Mouse (Mus musculus): ENCODE measurements around the gene Ust. TPM values are rescaled to one million over a fixed set of nuclear protein-coding genes. Genes with fewer than 3 reads are reported as not detected.
A peak's percentile ranks its signal among the peaks of the same experiment; 100 is the strongest.

Gene Ust
- polyA plus RNA-seq, 1 experiment from 2014 or later, result 6.6 TPM

GRCm38 (mm10) chr10:8297214-8297613 lies 221.4 kb downstream of the Ust start:
- ATAC-seq (ENCODE audit: insufficient read depth, low FRiP score, low TSS enrichment), result no peak
- Histone ChIP-seq H3K27ac (ENCODE audit: low read depth, low read length) (no peak overlapping the region), H3K4me1 (ENCODE audit: control insufficient read depth, insufficient read depth, low read length) (no peaks in the 10 kb centered on the region), H3K27me3 (ENCODE audit: control insufficient read depth, insufficient read depth, low read length) (no peaks in the 10 kb centered on the region), H3K36me3 (ENCODE audit: control insufficient read depth, insufficient read depth, low read length) (no peaks in the 10 kb centered on the region), H3K9ac (ENCODE audit: low read length) (no peak overlapping the region), H3K4me3 (ENCODE audit: low read depth, low read length) (no peak overlapping the region), H3K9me3 (ENCODE audit: control insufficient read depth, low read length) (no peaks in the 10 kb centered on the region), H3K4me2 (ENCODE audit: low read depth) (no peak overlapping the region)
- 44% methylated on average over 2 of the region's 2 CpGs for WGBS
- DNase-seq (ENCODE audit: low spot score), result no peak

GRCm38 (mm10) chr10:8290661-8291060 lies 228.0 kb downstream of the Ust start:
- H3K27ac ChIP-seq (ENCODE audit: low read depth, low read length), result no peak overlapping the region
- H3K9ac ChIP-seq (ENCODE audit: low read length), result no peak overlapping the region
- no peaks in the 10 kb centered on the region for H3K9me3 ChIP-seq (ENCODE audit: control insufficient read depth, low read length)
- H3K36me3 ChIP-seq (ENCODE audit: control insufficient read depth, insufficient read depth, low read length), result no peaks in the 10 kb centered on the region
- no peaks in the 10 kb centered on the region for H3K27me3 ChIP-seq (ENCODE audit: control insufficient read depth, insufficient read depth, low read length)
- 61% methylated on average over 5 of the region's 5 CpGs for WGBS
- DNase-seq (ENCODE audit: low spot score), result no peak
- no peak overlapping the region for H3K4me2 ChIP-seq (ENCODE audit: low read depth)
- no peaks in the 10 kb centered on the region for H3K4me1 ChIP-seq (ENCODE audit: control insufficient read depth, insufficient read depth, low read length)
- H3K4me3 ChIP-seq (ENCODE audit: low read depth, low read length), result no peak overlapping the region
- ATAC-seq (ENCODE audit: insufficient read depth, low FRiP score, low TSS enrichment), result no peak

GRCm38 (mm10) chr10:8287350-8287791 lies 231.3 kb downstream of the Ust start:
- Histone ChIP-seq H3K4me1 (ENCODE audit: control insufficient read depth, insufficient read depth, low read length) (no peaks in the 10 kb centered on the region), H3K9ac (ENCODE audit: low read length) (no peak overlapping the region), H3K27me3 (ENCODE audit: control insufficient read depth, insufficient read depth, low read length) (no peaks in the 10 kb centered on the region), H3K4me2 (ENCODE audit: low read depth) (no peak overlapping the region), H3K9me3 (ENCODE audit: control insufficient read depth, low read length) (no peaks in the 10 kb centered on the region), H3K27ac (ENCODE audit: low read depth, low read length) (no peak overlapping the region), H3K36me3 (ENCODE audit: control insufficient read depth, insufficient read depth, low read length) (no peaks in the 10 kb centered on the region), H3K4me3 (ENCODE audit: low read depth, low read length) (no peak overlapping the region)
- DNase-seq (ENCODE audit: low spot score) (no peak), ATAC-seq (ENCODE audit: insufficient read depth, low FRiP score, low TSS enrichment) (no peak)
- WGBS, result 21% methylated on average over 6 of the region's 6 CpGs

DNA sequence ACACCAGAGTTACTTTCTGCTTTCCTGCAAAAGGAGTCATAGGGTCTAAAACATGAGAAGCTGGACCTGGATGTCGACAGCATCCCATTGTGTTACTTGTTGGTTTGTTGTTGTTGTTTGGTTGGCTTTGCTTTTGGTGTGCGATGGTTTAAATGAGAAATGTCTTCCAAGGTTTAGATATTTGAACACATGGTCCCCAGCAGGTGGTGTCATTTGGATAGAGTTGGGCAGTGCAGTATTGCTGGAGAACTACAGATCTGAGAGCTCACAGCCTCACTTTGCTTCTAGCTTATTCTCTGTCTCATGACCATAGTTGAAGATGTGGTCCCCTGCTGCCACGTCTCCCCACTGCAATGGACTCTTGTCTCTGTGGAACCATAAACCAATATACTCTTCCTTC lies 234.6 kb downstream of the Ust start:
- Histone ChIP-seq H3K4me1 (ENCODE audit: control insufficient read depth, insufficient read depth, low read length) (no peaks in the 10 kb centered on the region), H3K36me3 (ENCODE audit: control insufficient read depth, insufficient read depth, low read length) (no peaks in the 10 kb centered on the region), H3K9ac (ENCODE audit: low read length) (no peak overlapping the region), H3K4me2 (ENCODE audit: low read depth) (no peak overlapping the region), H3K27ac (ENCODE audit: low read depth, low read length) (no peak overlapping the region), H3K27me3 (ENCODE audit: control insufficient read depth, insufficient read depth, low read length) (no peaks in the 10 kb centered on the region), H3K9me3 (ENCODE audit: control insufficient read depth, low read length) (no peaks in the 10 kb centered on the region), H3K4me3 (ENCODE audit: low read depth, low read length) (no peak overlapping the region)
- no peak for ATAC-seq (ENCODE audit: insufficient read depth, low FRiP score, low TSS enrichment)
- DNase-seq (ENCODE audit: low spot score), result no peak
- WGBS, result 80% methylated on average over 3 of the region's 3 CpGs

- Histone ChIP-seq H3K4me2 (ENCODE audit: low read depth) (no peak overlapping the region), H3K27ac (ENCODE audit: low read depth, low read length) (no peak overlapping the region), H3K27me3 (ENCODE audit: control insufficient read depth, insufficient read depth, low read length) (no peaks in the 10 kb centered on the region), H3K4me3 (ENCODE audit: low read depth, low read length) (no peak overlapping the region), H3K9ac (ENCODE audit: low read length) (no peak overlapping the region), H3K4me1 (ENCODE audit: control insufficient read depth, insufficient read depth, low read length) (no peaks in the 10 kb centered on the region), H3K9me3 (ENCODE audit: control insufficient read depth, low read length) (no peaks in the 10 kb centered on the region), H3K36me3 (ENCODE audit: control insufficient read depth, insufficient read depth, low read length) (no peaks in the 10 kb centered on the region)
- WGBS, result 82% methylated on average over 5 of the region's 5 CpGs
- no peak for ATAC-seq (ENCODE audit: insufficient read depth, low FRiP score, low TSS enrichment)
- DNase-seq (ENCODE audit: low spot score), result no peak
Observed at GRCm38 (mm10) chr10:8277094-8277493, 241.5 kb downstream of the Ust start.

- no peaks in the 10 kb centered on the region for H3K36me3 ChIP-seq (ENCODE audit: control insufficient read depth, insufficient read depth, low read length)
- H3K27ac ChIP-seq (ENCODE audit: low read depth, low read length), result no peak overlapping the region
- no peaks in the 10 kb centered on the region for H3K4me1 ChIP-seq (ENCODE audit: control insufficient read depth, insufficient read depth, low read length)
- no peaks in the 10 kb centered on the region for H3K9me3 ChIP-seq (ENCODE audit: control insufficient read depth, low read length)
- no peak overlapping the region for H3K4me2 ChIP-seq (ENCODE audit: low read depth)
- 85% methylated on average over 4 of the region's 4 CpGs for WGBS
- no peaks in the 10 kb centered on the region for H3K27me3 ChIP-seq (ENCODE audit: control insufficient read depth, insufficient read depth, low read length)
- H3K9ac ChIP-seq (ENCODE audit: low read length), result no peak overlapping the region
- ATAC-seq (ENCODE audit: insufficient read depth, low FRiP score, low TSS enrichment) (no peak), DNase-seq (ENCODE audit: low spot score) (no peak)
- no peak overlapping the region for H3K4me3 ChIP-seq (ENCODE audit: low read depth, low read length)
Observed at GRCm38 (mm10) chr10:8269681-8270080, 248.9 kb downstream of the Ust start.

DNA sequence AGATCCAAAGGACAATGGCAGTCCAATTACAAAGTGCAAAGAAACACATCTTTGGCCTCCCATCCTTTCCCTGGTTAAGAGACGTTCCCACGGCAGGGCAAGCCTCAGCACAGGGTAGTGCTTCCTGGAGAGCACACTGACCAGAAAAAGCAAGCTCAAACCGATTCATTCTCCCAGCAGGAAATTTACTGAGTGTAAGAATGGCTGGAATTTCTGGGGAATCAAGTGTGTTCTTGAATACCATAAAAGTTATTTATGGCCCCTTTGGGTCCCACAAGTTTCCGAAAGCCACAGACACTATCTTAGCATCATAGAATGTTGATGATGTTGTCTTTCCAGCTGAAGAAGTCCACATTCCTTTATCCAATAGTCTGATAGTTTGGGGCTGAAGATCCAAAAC lies 258.9 kb downstream of the Ust start:
- ATAC-seq (ENCODE audit: insufficient read depth, low FRiP score, low TSS enrichment) (no peak), DNase-seq (ENCODE audit: low spot score) (peak; percentile 18)
- H3K9ac ChIP-seq (ENCODE audit: low read length), result no peak overlapping the region
- H3K4me1 ChIP-seq (ENCODE audit: control insufficient read depth, insufficient read depth, low read length), result no peaks in the 10 kb centered on the region; the same call in 1 of the 2 replicates
- WGBS, result 4% methylated on average over 4 of the region's 4 CpGs
- H3K4me3 ChIP-seq (ENCODE audit: low read depth, low read length), result no peak overlapping the region
- H3K27me3 ChIP-seq (ENCODE audit: control insufficient read depth, insufficient read depth, low read length), result no peaks in the 10 kb centered on the region
- H3K9me3 ChIP-seq (ENCODE audit: control insufficient read depth, low read length), result no peaks in the 10 kb centered on the region
- H3K4me2 ChIP-seq (ENCODE audit: low read depth), result no peak overlapping the region
- no peaks in the 10 kb centered on the region for H3K36me3 ChIP-seq (ENCODE audit: control insufficient read depth, insufficient read depth, low read length)
- H3K27ac ChIP-seq (ENCODE audit: low read depth, low read length), result no peak overlapping the region

- WGBS, result 95% methylated on average over 3 of the region's 3 CpGs
- Histone ChIP-seq H3K27me3 (ENCODE audit: control insufficient read depth, insufficient read depth, low read length) (no peaks in the 10 kb centered on the region), H3K27ac (ENCODE audit: low read depth, low read length) (no peak overlapping the region), H3K36me3 (ENCODE audit: control insufficient read depth, insufficient read depth, low read length) (no peaks in the 10 kb centered on the region), H3K9me3 (ENCODE audit: control insufficient read depth, low read length) (no peaks in the 10 kb centered on the region), H3K4me2 (ENCODE audit: low read depth) (no peak overlapping the region), H3K4me1 (ENCODE audit: control insufficient read depth, insufficient read depth, low read length) (no peaks in the 10 kb centered on the region), H3K9ac (ENCODE audit: low read length) (no peak overlapping the region), H3K4me3 (ENCODE audit: low read depth, low read length) (no peak overlapping the region)
- no peak for DNase-seq (ENCODE audit: low spot score)
- no peak for ATAC-seq (ENCODE audit: insufficient read depth, low FRiP score, low TSS enrichment)
Observed at GRCm38 (mm10) chr10:8250005-8250404, 268.6 kb downstream of the Ust start.

DNA sequence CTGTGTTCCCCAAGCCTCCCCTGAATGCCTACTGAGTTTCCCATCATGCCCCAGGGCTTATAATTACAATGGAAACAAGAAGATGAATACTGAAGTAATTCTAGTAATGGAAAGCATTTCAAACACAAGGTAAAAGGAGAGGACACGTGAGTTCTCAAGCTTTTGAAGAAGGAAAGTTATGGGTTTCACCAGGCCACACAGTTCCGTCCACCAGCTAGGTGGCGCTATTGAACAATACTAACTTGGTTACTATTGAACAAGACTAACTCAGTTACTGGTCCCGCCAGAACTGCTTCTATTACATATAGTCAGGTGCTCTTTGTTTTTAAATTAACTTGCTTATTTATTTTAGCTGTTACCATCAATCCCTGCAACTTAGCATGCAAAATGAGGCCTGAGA lies 276.3 kb downstream of the Ust start:
- no peaks in the 10 kb centered on the region for H3K9me3 ChIP-seq (ENCODE audit: control insufficient read depth, low read length)
- no peaks in the 10 kb centered on the region for H3K27me3 ChIP-seq (ENCODE audit: control insufficient read depth, insufficient read depth, low read length)
- ATAC-seq (ENCODE audit: insufficient read depth, low FRiP score, low TSS enrichment) (no peak), DNase-seq (ENCODE audit: low spot score) (peak; percentile 53)
- no peaks in the 10 kb centered on the region for H3K36me3 ChIP-seq (ENCODE audit: control insufficient read depth, insufficient read depth, low read length)
- no peak overlapping the region for H3K9ac ChIP-seq (ENCODE audit: low read length)
- H3K4me3 ChIP-seq (ENCODE audit: low read depth, low read length), result no peak overlapping the region
- WGBS, result 17% methylated on average over 4 of the region's 4 CpGs
- no peak overlapping the region for H3K4me2 ChIP-seq (ENCODE audit: low read depth)
- no peak overlapping the region for H3K27ac ChIP-seq (ENCODE audit: low read depth, low read length)
- no peaks in the 10 kb centered on the region for H3K4me1 ChIP-seq (ENCODE audit: control insufficient read depth, insufficient read depth, low read length)
